Mouse (Mus musculus): Measurements from ENCODE around the gene Pam16. TPM values are rescaled to one million over a fixed set of nuclear protein-coding genes. Genes with fewer than 3 reads are reported as not detected.

The Pam16 gene
- polyA plus RNA-seq, 1 experiment from 2014 or later: 72.1 TPM

DNA sequence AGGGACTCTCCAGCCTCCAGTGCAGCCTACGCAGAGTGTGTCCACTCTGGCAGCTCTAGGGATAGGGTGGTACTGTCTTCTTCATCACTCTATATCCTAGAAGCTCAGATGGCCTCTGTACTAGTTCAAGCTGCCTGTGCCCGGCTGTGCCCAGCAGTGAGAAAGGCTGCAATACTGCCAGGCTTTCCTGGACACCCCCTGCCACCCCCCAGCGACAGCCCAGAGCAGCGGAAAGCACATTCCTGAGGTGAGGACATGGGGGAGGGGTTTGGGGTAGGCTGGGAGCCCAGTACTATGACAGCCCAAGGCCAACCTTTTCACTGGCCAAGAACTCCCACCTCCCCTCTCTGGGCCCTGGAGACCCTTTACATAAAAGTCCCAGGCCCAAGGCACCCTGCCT is 11.0 kb upstream of the Pam16 start:
- no peak for ATAC-seq
- no peak overlapping the region for H3K9ac ChIP-seq (ENCODE audit: low read depth, low read length)

DNA sequence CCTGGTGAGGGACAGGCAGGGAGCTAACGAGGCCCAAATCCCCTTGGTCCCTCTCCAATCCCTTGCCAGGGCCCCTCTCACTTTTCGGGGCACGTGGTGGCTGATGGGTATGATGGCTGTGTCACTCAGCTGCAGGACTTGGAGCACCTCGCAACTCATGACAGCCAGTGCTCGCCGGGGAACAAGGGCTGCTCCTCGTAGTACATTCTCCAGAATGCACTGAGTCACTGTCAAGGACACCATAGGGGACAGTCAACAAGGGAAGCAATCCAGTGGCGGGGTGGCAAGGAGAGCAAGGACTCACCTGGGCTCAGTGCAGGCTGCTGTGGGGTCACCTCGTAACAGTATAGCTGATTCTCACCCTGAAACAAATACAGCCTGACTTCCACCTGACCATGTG is 9.9 kb upstream of the Pam16 start:
- WGBS: 81% methylated on average over 9 of the region's 9 CpGs
- no peak for ATAC-seq
- no peaks in the 10 kb centered on the region for H3K27me3 ChIP-seq (replicated peaks; ENCODE audit: control insufficient read depth, insufficient read depth, low read length)
- no peaks in the 10 kb centered on the region for H3K9me3 ChIP-seq (ENCODE audit: control insufficient read depth)
- H3K9ac ChIP-seq (ENCODE audit: low read depth, low read length): no peak overlapping the region
- no peak overlapping the region for H3K4me3 ChIP-seq (ENCODE audit: low read depth, low read length)
- H3K4me2 ChIP-seq (replicated peaks; ENCODE audit: low read depth): no peak overlapping the region
- H3K36me3 ChIP-seq (ENCODE audit: control insufficient read depth, insufficient read depth): peaks cover 44% of the 10 kb centered on the region
- H3K27ac ChIP-seq (ENCODE audit: low read depth, low read length): no peak overlapping the region
- TF ChIP-seq CTCF (IDR thresholded peaks at IDR 0.05; ENCODE audit: low read depth): no peak
- H3K4me1 ChIP-seq (replicated peaks; ENCODE audit: control insufficient read depth, insufficient read depth, low read length): 0 out of 2 replicates have a peak, but pooled peaks cover 2% of the 10 kb centered on the region

More for the DNA sequence above, 11.0 kb upstream of the Pam16 start:
- Histone ChIP-seq H3K4me3 (ENCODE audit: low read depth, low read length) (no peak overlapping the region), H3K27ac (ENCODE audit: low read depth, low read length) (no peak overlapping the region), H3K4me1 (replicated peaks; ENCODE audit: control insufficient read depth, insufficient read depth, low read length) (0 out of 2 replicates have a peak, but pooled peaks cover 6% of the 10 kb centered on the region), H3K36me3 (ENCODE audit: control insufficient read depth, insufficient read depth) (peaks cover 41% of the 10 kb centered on the region), H3K9me3 (ENCODE audit: control insufficient read depth) (no peaks in the 10 kb centered on the region), H3K4me2 (replicated peaks; ENCODE audit: low read depth) (no peak overlapping the region), H3K27me3 (replicated peaks; ENCODE audit: control insufficient read depth, insufficient read depth, low read length) (no peaks in the 10 kb centered on the region)
- 77% methylated on average over 4 of the region's 4 CpGs for WGBS
- no peak for TF ChIP-seq CTCF (IDR thresholded peaks at IDR 0.05; ENCODE audit: low read depth)

- ATAC-seq: no peak
- no peaks in the 10 kb centered on the region for H3K9me3 ChIP-seq (ENCODE audit: control insufficient read depth)
- H3K36me3 ChIP-seq (ENCODE audit: control insufficient read depth, insufficient read depth): peaks cover 53% of the 10 kb centered on the region
- no peaks in the 10 kb centered on the region for H3K4me1 ChIP-seq (replicated peaks; ENCODE audit: control insufficient read depth, insufficient read depth, low read length)
- TF ChIP-seq CTCF (IDR thresholded peaks at IDR 0.05; ENCODE audit: low read depth): no peak
- no peak overlapping the region for H3K9ac ChIP-seq (ENCODE audit: low read depth, low read length)
- no peak overlapping the region for H3K27ac ChIP-seq (ENCODE audit: low read depth, low read length)
- no peak overlapping the region for H3K4me2 ChIP-seq (replicated peaks; ENCODE audit: low read depth)
- no peak overlapping the region for H3K4me3 ChIP-seq (ENCODE audit: low read depth, low read length)
- H3K27me3 ChIP-seq (replicated peaks; ENCODE audit: control insufficient read depth, insufficient read depth, low read length): no peaks in the 10 kb centered on the region
- WGBS: 97% methylated on average over 3 of the region's 3 CpGs
Measured at GRCm38 (mm10) chr16:4633661-4634060, 8.9 kb upstream of the Pam16 start.

GRCm38 (mm10) chr16:4632050-4632449 is 7.3 kb upstream of the Pam16 start:
- Histone ChIP-seq H3K27me3 (replicated peaks; ENCODE audit: control insufficient read depth, insufficient read depth, low read length) (no peaks in the 10 kb centered on the region), H3K27ac (ENCODE audit: low read depth, low read length) (peak overlapping the region; percentile 4; the same call in 1 of the 2 replicates), H3K4me3 (ENCODE audit: low read depth, low read length) (no peak overlapping the region), H3K9me3 (ENCODE audit: control insufficient read depth) (no peaks in the 10 kb centered on the region), H3K36me3 (ENCODE audit: control insufficient read depth, insufficient read depth) (peaks cover 63% of the 10 kb centered on the region), H3K9ac (ENCODE audit: low read depth, low read length) (no peak overlapping the region), H3K4me1 (replicated peaks; ENCODE audit: control insufficient read depth, insufficient read depth, low read length) (no peaks in the 10 kb centered on the region), H3K4me2 (replicated peaks; ENCODE audit: low read depth) (no peak overlapping the region)
- TF ChIP-seq CTCF (IDR thresholded peaks at IDR 0.05; ENCODE audit: low read depth): peak; percentile 75
- ATAC-seq: no peak
- WGBS: 39% methylated on average over 7 of the region's 7 CpGs

DNA sequence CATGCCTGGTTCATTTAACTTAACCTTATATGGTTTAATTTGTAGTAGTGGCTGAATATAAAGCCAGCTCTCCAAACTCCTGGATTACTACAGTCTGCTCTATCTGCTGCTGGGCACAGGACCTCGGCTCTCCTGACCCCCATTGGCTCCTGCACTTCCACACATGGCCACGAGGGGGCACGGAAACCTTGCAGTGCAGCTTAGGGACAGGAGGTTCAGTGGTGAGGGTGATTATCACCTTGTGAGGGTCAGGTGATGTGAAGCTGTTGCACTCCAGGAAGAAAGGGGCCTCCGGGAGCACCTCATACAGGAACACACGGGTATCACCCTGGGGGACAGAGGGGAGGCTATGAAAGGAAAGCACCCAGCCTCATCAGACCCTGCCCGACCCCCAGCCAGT is 5.2 kb upstream of the Pam16 start:
- no peaks in the 10 kb centered on the region for H3K27me3 ChIP-seq (replicated peaks; ENCODE audit: control insufficient read depth, insufficient read depth, low read length)
- no peaks in the 10 kb centered on the region for H3K4me1 ChIP-seq (replicated peaks; ENCODE audit: control insufficient read depth, insufficient read depth, low read length)
- H3K9ac ChIP-seq (ENCODE audit: low read depth, low read length): no peak overlapping the region
- no peak overlapping the region for H3K4me3 ChIP-seq (ENCODE audit: low read depth, low read length)
- H3K36me3 ChIP-seq (ENCODE audit: control insufficient read depth, insufficient read depth): peaks cover 67% of the 10 kb centered on the region
- no peak overlapping the region for H3K4me2 ChIP-seq (replicated peaks; ENCODE audit: low read depth)
- WGBS: 24% methylated on average over 6 of the region's 6 CpGs
- H3K27ac ChIP-seq (ENCODE audit: low read depth, low read length): peak overlapping the region; percentile 28; the same call in 1 of the 2 replicates
- TF ChIP-seq CTCF (IDR thresholded peaks at IDR 0.05; ENCODE audit: low read depth): peak; percentile 99
- ATAC-seq: peak; percentile 55
- H3K9me3 ChIP-seq (ENCODE audit: control insufficient read depth): no peaks in the 10 kb centered on the region

DNA sequence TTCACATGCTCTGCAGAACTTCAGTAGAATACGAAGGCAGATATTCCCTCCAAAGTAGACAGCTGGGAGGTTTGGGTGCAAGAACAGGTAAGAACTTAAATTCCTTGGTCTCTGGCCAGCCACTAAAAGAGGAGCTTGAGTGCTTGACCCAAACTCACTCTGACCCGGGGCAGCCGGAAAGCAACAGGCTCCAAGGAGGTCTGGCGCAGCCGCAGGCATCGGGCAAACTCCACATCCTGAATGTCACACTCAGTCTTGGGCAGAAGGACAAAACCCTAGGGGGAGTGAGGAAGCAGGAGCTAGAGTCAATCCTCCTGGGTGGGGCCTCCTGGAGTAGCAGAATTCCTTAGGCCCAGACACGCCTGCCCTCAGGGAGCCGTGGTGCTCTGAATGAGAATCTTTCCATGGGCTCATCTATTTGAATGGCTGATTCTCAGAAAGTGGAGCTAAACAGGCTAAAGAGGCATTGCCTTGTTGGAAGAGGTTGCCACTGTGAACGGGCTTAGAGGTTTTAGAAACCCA is 4.2 kb upstream of the Pam16 start:
- Histone ChIP-seq H3K4me3 (ENCODE audit: low read depth, low read length) (no peak overlapping the region), H3K9me3 (ENCODE audit: control insufficient read depth) (no peaks in the 10 kb centered on the region), H3K27me3 (replicated peaks; ENCODE audit: control insufficient read depth, insufficient read depth, low read length) (no peaks in the 10 kb centered on the region), H3K36me3 (ENCODE audit: control insufficient read depth, insufficient read depth) (peaks cover 59% of the 10 kb centered on the region), H3K4me1 (replicated peaks; ENCODE audit: control insufficient read depth, insufficient read depth, low read length) (no peaks in the 10 kb centered on the region), H3K27ac (ENCODE audit: low read depth, low read length) (no peak overlapping the region), H3K9ac (ENCODE audit: low read depth, low read length) (no peak overlapping the region), H3K4me2 (replicated peaks; ENCODE audit: low read depth) (no peak overlapping the region)
- TF ChIP-seq CTCF (IDR thresholded peaks at IDR 0.05; ENCODE audit: low read depth): no peak
- ATAC-seq: no peak
- 89% methylated on average over 9 of the region's 9 CpGs for WGBS

DNA sequence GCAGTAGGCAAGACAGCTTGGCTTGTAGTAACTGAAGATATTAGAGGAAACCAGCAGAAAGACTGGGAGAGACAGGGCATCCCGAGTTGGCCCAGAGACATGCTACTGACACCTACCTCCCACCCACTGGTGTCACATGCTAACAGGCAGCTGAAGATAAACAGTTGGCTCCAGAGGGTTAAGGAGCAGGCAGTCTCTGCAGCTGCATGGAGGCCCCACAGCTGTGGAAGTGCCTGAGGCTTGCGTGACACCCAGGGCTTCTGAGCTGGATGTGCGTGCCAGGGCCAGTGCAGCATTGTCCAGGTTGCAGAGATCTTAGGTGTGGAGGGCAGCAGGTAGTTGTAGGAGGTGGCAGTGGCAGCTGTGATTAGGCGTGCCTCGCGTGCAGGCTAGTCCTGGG is 2.3 kb upstream of the Pam16 start:
- H3K36me3 ChIP-seq (ENCODE audit: control insufficient read depth, insufficient read depth): peaks cover 44% of the 10 kb centered on the region
- no peaks in the 10 kb centered on the region for H3K27me3 ChIP-seq (replicated peaks; ENCODE audit: control insufficient read depth, insufficient read depth, low read length)
- no peak for TF ChIP-seq CTCF (IDR thresholded peaks at IDR 0.05; ENCODE audit: low read depth)
- WGBS: 73% methylated on average over 6 of the region's 6 CpGs
- no peak overlapping the region for H3K4me2 ChIP-seq (replicated peaks; ENCODE audit: low read depth)
- no peaks in the 10 kb centered on the region; the same call in 1 of the 2 replicates for H3K4me1 ChIP-seq (replicated peaks; ENCODE audit: control insufficient read depth, insufficient read depth, low read length)
- H3K9me3 ChIP-seq (ENCODE audit: control insufficient read depth): no peaks in the 10 kb centered on the region
- H3K4me3 ChIP-seq (ENCODE audit: low read depth, low read length): no peak overlapping the region
- H3K27ac ChIP-seq (ENCODE audit: low read depth, low read length): no peak overlapping the region
- no peak overlapping the region for H3K9ac ChIP-seq (ENCODE audit: low read depth, low read length)
- ATAC-seq: no peak
